Mouse (Mus musculus): ENCODE measurements around the gene Tmem39a. TPM values are rescaled to one million over a fixed set of nuclear protein-coding genes. Genes with fewer than 3 reads are reported as not detected.
A peak's percentile ranks its signal among the peaks of the same experiment; 100 is the strongest.

Gene Tmem39a
- total and polyA plus RNA-seq, 2 experiments from 2014 or later: 23.3 to 28.7 TPM

DNA sequence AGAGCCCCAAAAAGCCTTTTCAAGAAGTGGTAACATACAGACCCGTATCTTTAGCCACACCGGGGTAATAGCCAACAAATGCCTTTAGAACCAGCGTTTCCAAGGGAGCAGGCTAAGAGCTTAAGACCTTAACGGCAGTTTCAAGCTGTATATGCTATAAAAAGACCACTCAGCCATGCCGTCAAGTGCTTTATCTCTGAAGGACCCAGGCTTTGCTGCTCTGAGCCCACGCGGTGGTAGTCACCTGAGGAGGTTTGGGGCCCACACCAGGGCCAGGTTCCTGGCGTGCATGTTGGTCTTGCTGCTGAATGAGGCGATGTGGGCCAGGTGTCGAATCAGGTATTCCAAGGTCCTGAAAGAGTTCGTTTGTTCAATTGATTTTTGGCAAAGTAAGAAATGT lies 65.8 kb downstream of the Tmem39a start:
- Histone ChIP-seq H3K27me3 (ENCODE audit: control insufficient read depth, insufficient read depth, low read length) (no peaks in the 10 kb centered on the region), H3K27ac (ENCODE audit: low read depth) (peak overlapping the region; percentile 80), H3K9ac (replicated peaks; ENCODE audit: low read depth, low read length) (no peak overlapping the region), H3K4me1 (ENCODE audit: control insufficient read depth, insufficient read depth) (peaks cover 67% of the 10 kb centered on the region), H3K4me3 (ENCODE audit: low read depth, low read length) (no peak overlapping the region), H3K4me2 (ENCODE audit: low read depth, low read length) (no peak overlapping the region; the same call in 1 of the 2 replicates), H3K36me3 (replicated peaks; ENCODE audit: control insufficient read depth, insufficient read depth, low read length) (peaks cover 55% of the 10 kb centered on the region), H3K9me3 (replicated peaks; ENCODE audit: control insufficient read depth, low read length) (no peaks in the 10 kb centered on the region)
- peak; percentile 75 for DNase-seq (ENCODE audit: low spot score)
- peak; percentile 64 for ATAC-seq (ENCODE audit: insufficient read depth, low read depth)
- no peak for TF ChIP-seq CTCF (IDR thresholded peaks at IDR 0.05; ENCODE audit: low read depth)
- TF ChIP-seq EP300 (IDR thresholded peaks at IDR 0.05; ENCODE audit: low read depth): peak; percentile 80; the same call in 1 of the 2 replicates
- WGBS: 34% methylated on average over 11 of the region's 11 CpGs

DNA sequence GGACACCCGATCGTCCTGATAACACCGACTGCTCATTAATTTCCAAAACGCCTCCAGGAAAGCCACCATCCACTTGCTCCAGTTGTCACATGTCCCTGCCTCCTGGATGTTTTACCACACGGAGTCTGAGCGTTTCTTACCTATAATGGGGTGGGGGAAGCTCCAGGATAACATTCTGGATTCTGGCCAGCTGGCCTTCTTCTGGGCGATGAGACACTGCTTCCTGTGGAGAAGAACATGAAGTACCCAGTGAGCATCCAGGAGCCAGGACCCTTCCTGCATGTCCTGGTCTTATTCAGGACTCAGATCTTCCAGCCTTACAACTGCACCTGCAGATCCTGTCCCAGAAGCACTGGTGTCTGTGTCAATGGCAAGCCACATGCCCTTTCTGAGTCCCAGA lies 66.9 kb downstream of the Tmem39a start:
- Histone ChIP-seq H3K27ac (ENCODE audit: low read depth) (peak overlapping the region; percentile 80), H3K36me3 (replicated peaks; ENCODE audit: control insufficient read depth, insufficient read depth, low read length) (peaks cover 47% of the 10 kb centered on the region), H3K9ac (replicated peaks; ENCODE audit: low read depth, low read length) (no peak overlapping the region), H3K4me1 (ENCODE audit: control insufficient read depth, insufficient read depth) (peaks cover 76% of the 10 kb centered on the region), H3K9me3 (replicated peaks; ENCODE audit: control insufficient read depth, low read length) (no peaks in the 10 kb centered on the region), H3K27me3 (ENCODE audit: control insufficient read depth, insufficient read depth, low read length) (no peaks in the 10 kb centered on the region), H3K4me2 (ENCODE audit: low read depth, low read length) (no peak overlapping the region), H3K4me3 (ENCODE audit: low read depth, low read length) (no peak overlapping the region)
- DNase-seq (ENCODE audit: low spot score) (no peak), ATAC-seq (ENCODE audit: insufficient read depth, low read depth) (no peak)
- WGBS: 33% methylated on average over 7 of the region's 7 CpGs
- TF ChIP-seq CTCF (IDR thresholded peaks at IDR 0.05; ENCODE audit: low read depth) (no peak), EP300 (IDR thresholded peaks at IDR 0.05; ENCODE audit: low read depth) (no peak)

DNA sequence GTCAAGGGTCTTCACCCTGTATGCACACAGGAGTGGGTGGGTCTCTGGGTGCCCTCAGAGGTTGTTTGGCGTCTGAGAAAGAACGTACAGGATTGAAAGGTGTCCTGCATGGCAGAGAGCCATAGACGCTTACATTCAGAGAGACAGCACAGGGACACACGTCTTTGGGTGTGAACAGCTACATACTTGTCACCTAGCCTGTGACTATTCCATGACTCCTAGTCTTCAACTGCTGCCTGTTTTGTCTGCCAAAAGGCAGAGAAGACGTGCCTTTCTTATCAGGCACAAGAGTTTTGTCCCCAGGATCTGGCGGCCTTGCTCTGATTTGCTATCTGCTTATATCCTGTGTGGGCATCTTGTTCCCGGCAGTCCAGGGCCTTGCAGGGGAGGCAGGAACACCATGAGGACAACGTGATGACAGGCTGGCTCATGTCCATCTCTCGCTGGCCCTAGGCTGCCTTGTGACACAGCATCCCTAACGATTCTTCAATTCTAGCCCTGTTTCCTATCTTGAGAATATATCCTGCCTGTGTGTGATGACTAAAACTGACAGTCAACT lies 67.4 kb downstream of the Tmem39a start:
- no peak overlapping the region for H3K4me2 ChIP-seq (ENCODE audit: low read depth, low read length)
- no peak for DNase-seq (ENCODE audit: low spot score)

DNA sequence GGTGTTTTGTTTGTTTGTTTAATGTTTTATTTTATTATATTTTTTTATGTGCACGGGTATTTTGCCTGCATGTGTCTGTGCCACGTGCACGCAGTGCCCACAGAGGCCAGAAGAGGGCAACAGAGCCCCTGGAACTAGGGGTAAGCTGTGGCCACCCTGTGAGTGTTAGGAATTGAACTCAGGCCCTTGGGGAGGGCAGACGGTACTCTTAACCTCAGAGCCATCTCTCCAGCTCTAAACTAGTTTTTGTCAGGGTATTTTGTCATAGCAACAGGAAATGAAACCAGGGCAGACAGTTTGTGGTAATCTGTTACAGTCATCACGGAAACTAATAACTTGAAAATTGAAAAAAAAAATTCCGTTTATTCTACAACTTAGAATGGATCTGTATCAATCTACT lies 73.6 kb downstream of the Tmem39a start:
- H3K27me3 ChIP-seq (ENCODE audit: control insufficient read depth, insufficient read depth, low read length): no peaks in the 10 kb centered on the region
- H3K4me2 ChIP-seq (ENCODE audit: low read depth, low read length): no peak overlapping the region
- no peak overlapping the region for H3K27ac ChIP-seq (ENCODE audit: low read depth)
- peaks cover 41% of the 10 kb centered on the region for H3K36me3 ChIP-seq (replicated peaks; ENCODE audit: control insufficient read depth, insufficient read depth, low read length)
- no peak overlapping the region for H3K9ac ChIP-seq (replicated peaks; ENCODE audit: low read depth, low read length)
- no peaks in the 10 kb centered on the region for H3K9me3 ChIP-seq (replicated peaks; ENCODE audit: control insufficient read depth, low read length)
- peaks cover 20% of the 10 kb centered on the region for H3K4me1 ChIP-seq (ENCODE audit: control insufficient read depth, insufficient read depth)
- peak; percentile 70 for TF ChIP-seq CTCF (IDR thresholded peaks at IDR 0.05; ENCODE audit: low read depth)
- no peak for TF ChIP-seq EP300 (IDR thresholded peaks at IDR 0.05; ENCODE audit: low read depth)
- no peak overlapping the region for H3K4me3 ChIP-seq (ENCODE audit: low read depth, low read length)
- peak; percentile 52; the same call in 1 of the 2 replicates for ATAC-seq (ENCODE audit: insufficient read depth, low read depth)
- no peak for DNase-seq (ENCODE audit: low spot score)
- 62% methylated on average over 6 of the region's 6 CpGs for WGBS

More for the DNA sequence above, 67.4 kb downstream of the Tmem39a start:
- Histone ChIP-seq H3K27ac (ENCODE audit: low read depth) (peak overlapping the region; percentile 80), H3K4me1 (ENCODE audit: control insufficient read depth, insufficient read depth) (peaks cover 74% of the 10 kb centered on the region), H3K4me3 (ENCODE audit: low read depth, low read length) (no peak overlapping the region), H3K9ac (replicated peaks; ENCODE audit: low read depth, low read length) (no peak overlapping the region), H3K9me3 (replicated peaks; ENCODE audit: control insufficient read depth, low read length) (no peaks in the 10 kb centered on the region), H3K36me3 (replicated peaks; ENCODE audit: control insufficient read depth, insufficient read depth, low read length) (peaks cover 42% of the 10 kb centered on the region), H3K27me3 (ENCODE audit: control insufficient read depth, insufficient read depth, low read length) (no peaks in the 10 kb centered on the region)
- 13% methylated on average over 10 of the region's 10 CpGs for WGBS
- TF ChIP-seq EP300 (IDR thresholded peaks at IDR 0.05; ENCODE audit: low read depth) (peak; percentile 71; the same call in 1 of the 2 replicates), CTCF (IDR thresholded peaks at IDR 0.05; ENCODE audit: low read depth) (no peak)
- ATAC-seq (ENCODE audit: insufficient read depth, low read depth): peak; percentile 65

DNA sequence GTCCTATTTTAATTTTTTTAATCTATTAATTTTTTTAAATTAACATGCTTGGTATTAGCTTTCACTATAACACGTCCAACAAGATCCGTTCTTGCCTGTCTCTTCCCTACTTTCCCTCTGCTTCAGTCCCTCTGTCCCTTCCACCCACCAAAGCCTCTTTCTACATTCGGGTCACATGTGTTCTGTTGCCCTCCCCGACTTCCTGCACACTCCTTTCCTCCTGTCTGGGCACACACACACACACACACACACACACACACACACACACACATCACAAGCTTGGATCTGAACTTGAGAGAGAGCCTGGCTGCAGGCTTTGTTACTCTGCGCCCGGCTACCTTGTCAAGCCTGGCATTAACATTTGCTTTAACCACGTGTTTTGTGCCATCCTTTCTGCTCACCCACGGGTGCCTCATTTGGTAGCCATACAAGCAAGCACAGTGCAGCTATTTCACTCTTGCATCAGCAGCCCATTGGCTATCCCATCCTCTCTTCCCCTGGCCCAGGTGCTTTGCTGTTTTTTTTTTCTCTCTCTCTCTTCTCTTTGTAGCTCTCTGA lies 77.4 kb downstream of the Tmem39a start:
- H3K9me3 ChIP-seq (replicated peaks; ENCODE audit: control insufficient read depth, low read length): no peaks in the 10 kb centered on the region
- TF ChIP-seq CTCF (IDR thresholded peaks at IDR 0.05; ENCODE audit: low read depth) (no peak), EP300 (IDR thresholded peaks at IDR 0.05; ENCODE audit: low read depth) (no peak)
- H3K4me1 ChIP-seq (ENCODE audit: control insufficient read depth, insufficient read depth): no peaks in the 10 kb centered on the region
- H3K27me3 ChIP-seq (ENCODE audit: control insufficient read depth, insufficient read depth, low read length): no peaks in the 10 kb centered on the region
- ATAC-seq (ENCODE audit: insufficient read depth, low read depth) (no peak), DNase-seq (ENCODE audit: low spot score) (no peak)
- 66% methylated on average over 8 of the region's 8 CpGs for WGBS
- no peak overlapping the region for H3K4me3 ChIP-seq (ENCODE audit: low read depth, low read length)
- H3K36me3 ChIP-seq (replicated peaks; ENCODE audit: control insufficient read depth, insufficient read depth, low read length): peaks cover 61% of the 10 kb centered on the region
- no peak overlapping the region for H3K9ac ChIP-seq (replicated peaks; ENCODE audit: low read depth, low read length)
- H3K4me2 ChIP-seq (ENCODE audit: low read depth, low read length): no peak overlapping the region
- H3K27ac ChIP-seq (ENCODE audit: low read depth): peak overlapping the region; percentile 50; the same call in 1 of the 2 replicates
